Mouse (Mus musculus): ENCODE data around the gene Gm19684.
"Not testable (repeated sequence)": the region's sequence is repeated elsewhere in the genome, so short reads cannot be mapped to it uniquely, and the experiment has no call there.

Gene Gm19684

DNA sequence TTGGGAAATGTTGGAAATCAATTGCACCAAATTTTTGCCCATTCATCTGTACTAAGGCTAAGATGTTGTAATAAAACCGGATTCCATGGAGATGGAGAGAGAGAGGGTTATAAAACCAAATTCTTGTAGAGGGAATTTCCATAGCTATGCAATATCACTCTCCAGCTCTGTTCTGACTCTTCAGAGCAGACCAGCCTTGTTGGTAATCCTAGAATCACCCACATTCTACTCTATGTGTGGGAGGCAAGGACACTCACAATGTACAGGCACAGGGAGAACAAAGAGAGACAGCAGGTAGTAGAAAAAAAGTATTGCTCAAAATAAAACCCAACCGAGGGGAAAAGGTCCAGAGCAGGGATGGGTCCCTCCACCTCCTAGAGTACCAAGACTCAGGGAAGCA is 54.7 kb downstream of the Gm19684 start:
- DNase-seq (ENCODE audit: low read depth, low spot score), result not testable (repeated sequence)

DNA sequence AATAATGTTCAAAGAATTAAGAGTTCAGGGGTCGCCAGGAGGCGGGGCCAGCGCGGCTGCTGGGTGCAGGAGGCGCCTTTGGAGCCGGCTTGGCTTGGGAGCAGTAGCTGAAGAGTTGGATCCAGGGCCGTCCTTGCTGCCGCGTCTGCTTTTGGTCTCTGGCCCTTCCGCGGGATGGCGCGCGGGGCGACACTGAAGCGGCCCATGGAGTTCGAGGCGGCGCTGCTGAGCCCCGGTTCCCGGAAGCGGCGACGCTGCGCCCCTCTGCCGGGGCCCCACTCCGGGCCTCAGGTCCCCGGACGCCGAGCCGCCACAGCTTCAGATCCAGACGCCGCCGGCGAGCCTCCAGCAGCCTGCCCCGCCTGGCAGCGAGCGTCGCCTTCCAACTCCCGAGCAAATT is 57.5 kb downstream of the Gm19684 start:
- not testable (repeated sequence) for DNase-seq (ENCODE audit: low read depth, low spot score)
